Mouse (Mus musculus): Measurements from ENCODE around the gene Alk.

DNA sequence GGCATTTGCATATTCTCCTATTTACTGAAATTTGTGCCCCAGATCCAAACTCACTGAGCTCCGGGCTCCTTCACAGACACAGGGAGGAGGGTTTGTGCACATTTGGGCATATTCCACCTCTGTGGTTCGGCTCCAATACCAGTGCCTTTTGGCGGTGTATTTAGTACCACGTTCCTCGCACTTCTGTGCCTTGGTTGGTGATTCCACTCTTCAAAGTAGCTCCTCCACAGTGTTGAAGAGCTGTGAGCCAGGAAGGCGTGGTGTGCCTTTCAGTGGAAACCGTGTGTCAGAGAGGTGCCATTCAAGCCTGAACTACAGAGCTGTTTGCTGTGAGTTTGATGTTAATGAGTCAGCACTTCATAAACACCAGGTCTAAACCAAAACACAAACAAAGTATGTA lies 35.0 kb upstream of the Alk start:
- TF ChIP-seq CTCF (IDR thresholded peaks at IDR 0.05; ENCODE audit: borderline replicate concordance, control insufficient read depth, extremely low read depth, insufficient read depth, low read length, poor library complexity), result no peak
- no peak for TF ChIP-seq POLR2A (IDR thresholded peaks at IDR 0.05; ENCODE audit: control insufficient read depth, extremely low read depth, insufficient read depth, low read length, poor library complexity)

Measured in thymus, adult 2 months (tissue).